Mouse (Mus musculus): ENCODE data around the gene Hspa12b. TPM values are rescaled to one million over a fixed set of nuclear protein-coding genes. Genes with fewer than 3 reads are reported as not detected.

Gene Hspa12b
- polyA plus RNA-seq, 1 experiment from 2014 or later = 8.7 TPM

DNA sequence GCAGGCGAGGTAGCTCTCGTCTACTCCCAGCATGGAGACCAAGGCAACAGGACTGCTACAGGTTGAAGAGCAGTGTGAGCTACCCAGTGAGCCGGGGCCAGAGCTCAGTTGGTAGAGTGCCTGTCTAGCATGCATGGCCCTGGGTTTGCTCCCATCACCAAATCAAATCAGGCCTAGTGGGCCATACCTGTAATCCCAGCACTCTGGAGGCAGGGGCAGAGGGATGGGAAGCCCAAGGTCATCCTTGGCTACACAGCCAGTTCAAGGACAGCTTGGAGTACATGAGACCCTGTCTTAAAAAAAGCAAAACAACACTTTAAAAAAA is 22.1 kb downstream of the Hspa12b start:
- no peaks in the 10 kb centered on the region for H3K27me3 ChIP-seq (replicated peaks)

GRCm38 (mm10) chr2:131152166-131152730 is 25.2 kb downstream of the Hspa12b start:
- H3K36me3 ChIP-seq = peaks cover 65% of the 10 kb centered on the region
- H3K4me3 ChIP-seq = no peak overlapping the region
- no peak overlapping the region for H3K4me2 ChIP-seq
- 73% methylated on average over 7 of the region's 7 CpGs for WGBS
- no peak overlapping the region for H3K27ac ChIP-seq (ENCODE audit: poor library complexity, severe bottlenecking)
- no peaks in the 10 kb centered on the region for H3K27me3 ChIP-seq (replicated peaks)
- no peaks in the 10 kb centered on the region for H3K9me3 ChIP-seq (replicated peaks)
- H3K4me1 ChIP-seq (replicated peaks) = peaks cover 25% of the 10 kb centered on the region
- peak; percentile 81 for ATAC-seq (ENCODE audit: insufficient number of reproducible peaks, low FRiP score)
- no peak overlapping the region for H3K9ac ChIP-seq

More for the DNA sequence above, 22.1 kb downstream of the Hspa12b start:
- Histone ChIP-seq H3K27ac (ENCODE audit: poor library complexity, severe bottlenecking) (no peak overlapping the region), H3K9ac (no peak overlapping the region), H3K36me3 (peaks cover 88% of the 10 kb centered on the region), H3K4me2 (no peak overlapping the region), H3K4me3 (no peak overlapping the region), H3K4me1 (replicated peaks) (peaks cover 30% of the 10 kb centered on the region), H3K9me3 (replicated peaks) (no peaks in the 10 kb centered on the region)
- ATAC-seq (ENCODE audit: insufficient number of reproducible peaks, low FRiP score) = no peak
- WGBS = 86% methylated on average over 3 of the region's 3 CpGs

- Histone ChIP-seq H3K4me3 (no peak overlapping the region), H3K36me3 (peaks cover 47% of the 10 kb centered on the region), H3K4me1 (replicated peaks) (peaks cover 31% of the 10 kb centered on the region), H3K9me3 (replicated peaks) (no peaks in the 10 kb centered on the region), H3K9ac (no peak overlapping the region), H3K27me3 (replicated peaks) (no peaks in the 10 kb centered on the region), H3K4me2 (no peak overlapping the region), H3K27ac (ENCODE audit: poor library complexity, severe bottlenecking) (no peak overlapping the region)
- 91% methylated on average over 4 of the region's 4 CpGs for WGBS
- ATAC-seq (ENCODE audit: insufficient number of reproducible peaks, low FRiP score) = no peak
These were observed 27.0 kb downstream of the Hspa12b start for GRCm38 (mm10) chr2:131154036-131154435.

DNA sequence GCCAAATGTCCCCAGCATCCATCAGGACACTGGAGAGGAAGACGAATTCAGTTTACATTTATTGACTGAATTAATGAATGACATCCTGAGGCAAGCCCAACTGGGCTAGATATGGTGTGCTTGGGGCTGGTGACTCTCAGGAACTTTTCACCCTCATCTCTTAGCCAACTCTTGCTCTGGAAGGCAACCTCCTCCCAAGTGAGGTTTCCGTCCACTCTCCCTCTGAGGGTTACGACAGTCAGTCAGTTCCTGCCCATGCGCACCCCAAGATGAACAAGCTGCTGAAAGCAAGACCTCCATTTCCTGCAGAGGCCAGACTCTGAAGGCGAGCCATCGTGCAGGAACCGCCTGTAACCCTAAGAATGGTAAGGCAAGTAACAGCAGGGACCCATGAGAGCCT is 29.9 kb downstream of the Hspa12b start:
- no peaks in the 10 kb centered on the region for H3K9me3 ChIP-seq (replicated peaks)
- H3K4me1 ChIP-seq (replicated peaks) = peaks cover 38% of the 10 kb centered on the region
- H3K4me2 ChIP-seq = no peak overlapping the region
- 93% methylated on average over 7 of the region's 7 CpGs for WGBS
- H3K27me3 ChIP-seq (replicated peaks) = no peaks in the 10 kb centered on the region
- no peak overlapping the region for H3K27ac ChIP-seq (ENCODE audit: poor library complexity, severe bottlenecking)
- no peak overlapping the region for H3K4me3 ChIP-seq
- H3K9ac ChIP-seq = no peak overlapping the region
- ATAC-seq (ENCODE audit: insufficient number of reproducible peaks, low FRiP score) = no peak
- peaks cover 23% of the 10 kb centered on the region for H3K36me3 ChIP-seq

DNA sequence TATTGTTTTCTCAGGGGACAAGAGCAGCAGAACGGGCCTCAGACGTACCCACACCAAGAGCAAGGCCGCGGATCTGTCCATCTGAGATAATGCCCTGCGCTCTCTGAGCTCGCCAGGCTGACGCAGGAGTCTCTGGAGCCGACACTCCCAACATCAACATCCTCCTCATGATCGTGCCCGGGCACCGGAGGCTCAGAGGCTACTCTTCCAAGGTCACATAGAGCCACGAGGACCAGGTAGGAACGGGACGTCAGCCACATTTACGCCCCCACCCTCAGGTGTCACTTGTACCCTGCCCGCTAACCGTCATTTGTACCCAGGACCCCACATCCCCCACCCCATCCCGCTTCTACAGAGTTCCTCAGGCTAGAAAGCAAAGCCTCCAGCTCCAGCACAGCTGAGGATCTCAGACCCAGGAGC is 32.4 kb downstream of the Hspa12b start:
- H3K4me1 ChIP-seq (replicated peaks) = peaks cover 30% of the 10 kb centered on the region
- peak overlapping the region; percentile 79 for H3K4me3 ChIP-seq
- peaks cover 6% of the 10 kb centered on the region; the same call in 1 of the 2 replicates for H3K36me3 ChIP-seq
- 0 out of 2 replicates have a peak, but pooled peaks cover under 1% of the 10 kb centered on the region for H3K9me3 ChIP-seq (replicated peaks)
- H3K9ac ChIP-seq = peak overlapping the region; percentile 87
- no peaks in the 10 kb centered on the region for H3K27me3 ChIP-seq (replicated peaks)
- H3K27ac ChIP-seq (ENCODE audit: poor library complexity, severe bottlenecking) = peak overlapping the region; percentile 69
- WGBS = 0% methylated on average over 18 of the region's 18 CpGs
- peak; percentile 83 for ATAC-seq (ENCODE audit: insufficient number of reproducible peaks, low FRiP score)
- peak overlapping the region; percentile 92 for H3K4me2 ChIP-seq

- peak within 1 kb of the TSS; percentile 92 for H3K27ac ChIP-seq (ENCODE audit: poor library complexity, severe bottlenecking)
- H3K9me3 ChIP-seq (replicated peaks) = peaks cover 6% of the 10 kb centered on the region; the same call in 1 of the 2 replicates
- peak within 1 kb of the TSS; percentile 92 for H3K4me2 ChIP-seq
- H3K36me3 ChIP-seq = peaks cover 3% of the 10 kb centered on the region; the same call in 1 of the 2 replicates
- peak within 1 kb of the TSS; percentile 79 for H3K4me3 ChIP-seq
- H3K4me1 ChIP-seq (replicated peaks) = peaks cover 30% of the 10 kb centered on the region
- WGBS = under 1% methylated on average over 54 of the region's 54 CpGs
- peak; percentile 97 for ATAC-seq (ENCODE audit: insufficient number of reproducible peaks, low FRiP score)
- no peaks in the 10 kb centered on the region for H3K27me3 ChIP-seq (replicated peaks)
- peak within 1 kb of the TSS; percentile 87 for H3K9ac ChIP-seq
These were observed 33.0 kb downstream of the Hspa12b start, which contains the start of gene 1700037H04Rik for GRCm38 (mm10) chr2:131159938-131160581. Gene 1700037H04Rik (minus strand): TSS chr2:131160081.

GRCm38 (mm10) chr2:131160671-131161111 is 33.6 kb downstream of the Hspa12b start:
- peaks cover 2% of the 10 kb centered on the region; the same call in 1 of the 2 replicates for H3K36me3 ChIP-seq
- under 1% methylated on average over 17 of the region's 17 CpGs for WGBS
- peaks cover 6% of the 10 kb centered on the region; the same call in 1 of the 2 replicates for H3K9me3 ChIP-seq (replicated peaks)
- peak overlapping the region; percentile 79 for H3K4me3 ChIP-seq
- H3K27ac ChIP-seq (ENCODE audit: poor library complexity, severe bottlenecking) = peak overlapping the region; percentile 92
- H3K9ac ChIP-seq = peak overlapping the region; percentile 80
- no peak for ATAC-seq (ENCODE audit: insufficient number of reproducible peaks, low FRiP score)
- peaks cover 30% of the 10 kb centered on the region for H3K4me1 ChIP-seq (replicated peaks)
- peak overlapping the region; percentile 81 for H3K4me2 ChIP-seq
- H3K27me3 ChIP-seq (replicated peaks) = no peaks in the 10 kb centered on the region

- 0 out of 2 replicates have a peak, but pooled peaks cover under 1% of the 10 kb centered on the region for H3K27me3 ChIP-seq (replicated peaks)
- peaks cover 8% of the 10 kb centered on the region for H3K4me1 ChIP-seq (replicated peaks)
- H3K9ac ChIP-seq = no peak overlapping the region
- no peak for ATAC-seq (ENCODE audit: insufficient number of reproducible peaks, low FRiP score)
- H3K4me2 ChIP-seq = no peak overlapping the region
- no peak overlapping the region for H3K27ac ChIP-seq (ENCODE audit: poor library complexity, severe bottlenecking)
- H3K36me3 ChIP-seq = no peaks in the 10 kb centered on the region
- H3K4me3 ChIP-seq = no peak overlapping the region
- peaks cover 6% of the 10 kb centered on the region; the same call in 1 of the 2 replicates for H3K9me3 ChIP-seq (replicated peaks)
- 66% methylated on average over 7 of the region's 7 CpGs for WGBS
These were observed 36.8 kb downstream of the Hspa12b start for GRCm38 (mm10) chr2:131163924-131164323.

DNA sequence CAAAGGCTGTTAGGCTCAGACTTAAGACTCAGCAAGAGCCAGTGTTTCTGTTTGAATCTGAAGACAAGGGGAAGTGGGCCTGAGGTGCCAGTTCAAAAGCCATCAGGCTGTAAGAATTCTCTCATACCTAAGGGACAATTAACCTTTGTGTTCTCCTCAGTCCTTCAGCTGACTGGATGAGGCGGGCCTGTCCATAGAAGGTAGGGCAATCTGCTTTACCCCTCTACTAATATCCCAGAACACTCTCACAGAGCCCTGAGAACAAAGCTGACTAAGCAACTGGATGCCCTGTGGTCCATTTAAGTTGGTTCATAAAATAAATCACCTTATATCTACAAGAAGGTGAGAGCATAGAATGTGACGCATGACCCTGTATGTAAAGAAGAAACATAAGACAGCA is 39.1 kb downstream of the Hspa12b start:
- H3K27me3 ChIP-seq (replicated peaks) = peaks cover 20% of the 10 kb centered on the region
- peaks cover 6% of the 10 kb centered on the region; the same call in 1 of the 2 replicates for H3K9me3 ChIP-seq (replicated peaks)
- no peak overlapping the region for H3K9ac ChIP-seq
- no peak overlapping the region for H3K27ac ChIP-seq (ENCODE audit: poor library complexity, severe bottlenecking)
- no peak overlapping the region for H3K4me3 ChIP-seq
- H3K4me2 ChIP-seq = no peak overlapping the region
- no peak for ATAC-seq (ENCODE audit: insufficient number of reproducible peaks, low FRiP score)
- H3K36me3 ChIP-seq = no peaks in the 10 kb centered on the region
- H3K4me1 ChIP-seq (replicated peaks) = peaks cover 5% of the 10 kb centered on the region; the same call in 1 of the 2 replicates
- 85% methylated on average over 2 of the region's 2 CpGs for WGBS

- no peak overlapping the region for H3K4me2 ChIP-seq
- peaks cover 6% of the 10 kb centered on the region; the same call in 1 of the 2 replicates for H3K9me3 ChIP-seq (replicated peaks)
- no peak overlapping the region for H3K27ac ChIP-seq (ENCODE audit: poor library complexity, severe bottlenecking)
- no peak overlapping the region for H3K9ac ChIP-seq
- H3K27me3 ChIP-seq (replicated peaks) = peaks cover 38% of the 10 kb centered on the region
- H3K36me3 ChIP-seq = no peaks in the 10 kb centered on the region
- H3K4me1 ChIP-seq (replicated peaks) = peaks cover 14% of the 10 kb centered on the region
- ATAC-seq (ENCODE audit: insufficient number of reproducible peaks, low FRiP score) = no peak
- H3K4me3 ChIP-seq = no peak overlapping the region
- 73% methylated on average over 6 of the region's 6 CpGs for WGBS
These were observed 40.9 kb downstream of the Hspa12b start for GRCm38 (mm10) chr2:131167984-131168383.

DNA sequence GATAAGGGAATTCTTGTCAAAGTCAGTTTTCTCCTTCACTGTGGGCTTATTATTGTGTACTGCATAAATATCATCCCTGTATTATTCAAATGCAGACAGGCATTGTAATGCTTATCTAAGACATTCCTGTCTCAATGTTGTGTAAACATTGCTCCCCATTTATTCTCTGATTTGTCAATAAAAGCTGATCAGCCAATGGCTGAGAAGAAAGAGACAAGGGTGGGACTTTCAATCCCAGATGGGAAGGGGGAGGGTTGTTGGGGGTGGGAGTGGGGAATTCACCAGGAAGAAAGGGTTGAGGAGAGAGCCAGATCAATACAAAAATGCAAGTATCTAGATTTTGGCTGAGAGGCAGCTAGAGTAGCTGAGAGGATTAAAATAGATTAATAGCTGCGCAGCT is 41.8 kb downstream of the Hspa12b start:
- ATAC-seq (ENCODE audit: insufficient number of reproducible peaks, low FRiP score) = no peak
- peaks cover 47% of the 10 kb centered on the region for H3K27me3 ChIP-seq (replicated peaks)

More for the DNA sequence above, 41.8 kb downstream of the Hspa12b start:
- H3K36me3 ChIP-seq = no peaks in the 10 kb centered on the region
- H3K4me1 ChIP-seq (replicated peaks) = peaks cover 14% of the 10 kb centered on the region
- peaks cover 6% of the 10 kb centered on the region; the same call in 1 of the 2 replicates for H3K9me3 ChIP-seq (replicated peaks)
- H3K9ac ChIP-seq = no peak overlapping the region
- 84% methylated on average over 1 of the region's 1 CpGs for WGBS
- no peak overlapping the region for H3K27ac ChIP-seq (ENCODE audit: poor library complexity, severe bottlenecking)
- H3K4me2 ChIP-seq = no peak overlapping the region
- H3K4me3 ChIP-seq = no peak overlapping the region
